Mouse (Mus musculus) small intestine, adult 2 months (tissue): Measurements from ENCODE around the gene Nup107.

Experiments used
- CTCF ChIP-seq: fragments of 200-500 bp; IDR thresholded peaks from 2 replicates; pipeline ENCODE4 v1.5.1; 2012; ENCODE audit warnings: low read depth, mild to moderate bottlenecking, control low read depth, inconsistent platforms, low read length, moderate library complexity, mixed read lengths; ENCODE audit not compliant: insufficient replicate concordance, insufficient read length; ENCODE audit errors: extremely low read depth
- POLR2A ChIP-seq: fragments of 200-500 bp; IDR thresholded peaks from 2 replicates; pipeline ENCODE4 v1.6.1; 2012; ENCODE audit warnings: low read depth, mild to moderate bottlenecking, control low read depth, inconsistent platforms, low read length, moderate library complexity

GRCm38 (mm10) chr10:117730140-117730539 is 62.4 kb downstream of the Nup107 start:
- TF ChIP-seq CTCF = no peak
- TF ChIP-seq POLR2A = no peak
